10 mouse cellular contexts compared by ENCODE assay signal in genomic region chr5:127016467-127017060, GRCm38 (mm10).
DNase-seq lines count a peak whose midpoint lies in the region; ATAC-seq and TF ChIP-seq lines count a peak whose summit lies in the region.
"Had no signal": no experiment of that assay in that cellular context is flagged by ENCODE, and none has a peak within 500 bp of the region (broad histone marks: within the 10 kb centered on the region; RNA-seq: fewer than 3 reads in every experiment).

No protein-coding gene starts in this region.

- no peaks in the 10 kb centered on the region for H3K36me3 ChIP-seq in forebrain, embryonic 13.5 days (ENCODE audit: poor library complexity, severe bottlenecking)
- H3K36me3 ChIP-seq in forebrain, embryonic 11.5 days (ENCODE audit: control insufficient read depth, insufficient read depth, low read length), result no peaks in the 10 kb centered on the region
- H3K36me3 ChIP-seq in lung, embryonic 14.5 days (ENCODE audit: insufficient read depth), result no peaks in the 10 kb centered on the region
- no peaks in the 10 kb centered on the region for H3K36me3 ChIP-seq in forebrain, embryonic 16.5 days (ENCODE audit: control insufficient read depth, insufficient read depth)
- H3K36me3 ChIP-seq: intestine, embryonic 15.5 days had no signal

- no peak overlapping the region for H3K9ac ChIP-seq in forebrain, embryonic 13.5 days
- no peak overlapping the region for H3K9ac ChIP-seq in forebrain, embryonic 11.5 days (ENCODE audit: low read length)
- no peak overlapping the region for H3K9ac ChIP-seq in lung, embryonic 14.5 days
- H3K9ac ChIP-seq in forebrain, embryonic 16.5 days (replicated peaks; ENCODE audit: low read depth, low read length), result no peak overlapping the region
- H3K9ac ChIP-seq: intestine, embryonic 15.5 days had no signal

- no peak overlapping the region for H3K4me3 ChIP-seq in forebrain, embryonic 13.5 days
- no peak overlapping the region for H3K4me3 ChIP-seq in forebrain, embryonic 11.5 days (ENCODE audit: low read depth, low read length)
- no peak overlapping the region for H3K4me3 ChIP-seq in lung, embryonic 14.5 days (ENCODE audit: low read depth, low read length)
- no peak overlapping the region for H3K4me3 ChIP-seq in lung, adult 2 months (replicated peaks; ENCODE audit: extremely low read depth, low read depth, low read length)
- no peak overlapping the region for H3K4me3 ChIP-seq in forebrain, embryonic 16.5 days (replicated peaks; ENCODE audit: low read length)
- H3K4me3 ChIP-seq: intestine, embryonic 15.5 days had no signal

- WGBS in forebrain, embryonic 13.5 days, result 46% methylated on average over 4 of the region's 4 CpGs
- 65% methylated on average over 4 of the region's 4 CpGs for WGBS in forebrain, embryonic 11.5 days
- 49% methylated on average over 4 of the region's 4 CpGs for WGBS in lung, embryonic 14.5 days
- 47% methylated on average over 4 of the region's 4 CpGs for WGBS in lung, adult 2 months
- 21% methylated on average over 4 of the region's 4 CpGs for WGBS in forebrain, embryonic 16.5 days

- DNase-seq in forebrain, embryonic 11.5 days (ENCODE audit: low spot score), result no peak
- peak; percentile 77 for DNase-seq in lung, embryonic 14.5 days
- DNase-seq in lung, adult 2 months, result no peak
- DNase-seq in retina, embryonic 14.5 days (ENCODE audit: low spot score), result peak; percentile 13
- DNase-seq in right cerebral cortex, postnatal 36 days (ENCODE audit: low spot score in 2 of 2), result no peak
- no peak for DNase-seq in left cerebral cortex, postnatal 10 days (ENCODE audit: extremely low spot score in 1 of 2, low spot score in 2 of 2)

- no peaks in the 10 kb centered on the region for H3K27me3 ChIP-seq in forebrain, embryonic 13.5 days
- no peaks in the 10 kb centered on the region for H3K27me3 ChIP-seq in forebrain, embryonic 11.5 days (ENCODE audit: control insufficient read depth, insufficient read depth, low read length)
- no peaks in the 10 kb centered on the region for H3K27me3 ChIP-seq in lung, embryonic 14.5 days (ENCODE audit: insufficient read depth, low read length)
- no peaks in the 10 kb centered on the region for H3K27me3 ChIP-seq in forebrain, embryonic 16.5 days (replicated peaks; ENCODE audit: control insufficient read depth, insufficient read depth, low read length)
- H3K27me3 ChIP-seq: intestine, embryonic 15.5 days had no signal

- 0 out of 2 replicates have a peak, but pooled peaks have one; percentile 4 for TF ChIP-seq CTCF in lung, embryonic 14.5 days (IDR thresholded peaks at IDR 0.05; ENCODE audit: low read depth)
- no peak for TF ChIP-seq CTCF in lung, adult 2 months (IDR thresholded peaks at IDR 0.05; ENCODE audit: insufficient read depth, low read length)

- H3K27ac ChIP-seq in forebrain, embryonic 13.5 days, result no peak overlapping the region; the same call in 1 of the 2 replicates
- no peak overlapping the region for H3K27ac ChIP-seq in forebrain, embryonic 11.5 days (ENCODE audit: low read depth, low read length)
- no peak overlapping the region for H3K27ac ChIP-seq in lung, embryonic 14.5 days (ENCODE audit: low read depth)
- no peak overlapping the region for H3K27ac ChIP-seq in forebrain, embryonic 16.5 days (ENCODE audit: low read length)
- H3K27ac ChIP-seq: intestine, embryonic 15.5 days had no signal

- ATAC-seq in forebrain, embryonic 13.5 days, result peak; percentile 90
- no peak for ATAC-seq in forebrain, embryonic 11.5 days (replicated peaks; ENCODE audit: low FRiP score)
- peak; percentile 85 for ATAC-seq in lung, embryonic 14.5 days (ENCODE audit: insufficient read depth)
- peak; percentile 90 for ATAC-seq in forebrain, embryonic 16.5 days
- ATAC-seq: intestine, embryonic 15.5 days had no signal

- no peak for TF ChIP-seq POLR2A in lung, adult 2 months (IDR thresholded peaks at IDR 0.05; ENCODE audit: borderline replicate concordance, extremely low read depth, low read depth, low read length)

- H3K4me2 ChIP-seq in forebrain, embryonic 13.5 days, result no peak overlapping the region
- no peak overlapping the region for H3K4me2 ChIP-seq in forebrain, embryonic 11.5 days (ENCODE audit: low read depth, low read length, severe bottlenecking)
- no peak overlapping the region for H3K4me2 ChIP-seq in lung, embryonic 14.5 days
- H3K4me2 ChIP-seq in forebrain, embryonic 16.5 days (ENCODE audit: low read length), result no peak overlapping the region
- H3K4me2 ChIP-seq: intestine, embryonic 15.5 days; liver, embryonic 11.5 days had no signal

- H3K4me1 ChIP-seq in forebrain, embryonic 13.5 days, result 0 out of 2 replicates have a peak, but pooled peaks cover 8% of the 10 kb centered on the region
- H3K4me1 ChIP-seq in forebrain, embryonic 11.5 days (replicated peaks; ENCODE audit: control insufficient read depth, insufficient read depth, low read length), result no peaks in the 10 kb centered on the region
- H3K4me1 ChIP-seq in lung, embryonic 14.5 days (ENCODE audit: insufficient read depth), result no peaks in the 10 kb centered on the region
- no peaks in the 10 kb centered on the region for H3K4me1 ChIP-seq in lung, adult 2 months (ENCODE audit: control insufficient read depth, insufficient read depth, low read length)
- no peaks in the 10 kb centered on the region; the same call in 1 of the 2 replicates for H3K4me1 ChIP-seq in forebrain, embryonic 16.5 days (replicated peaks; ENCODE audit: control insufficient read depth, insufficient read depth, low read length)
- H3K4me1 ChIP-seq: intestine, embryonic 15.5 days had no signal

- intact Hi-C loops in left cerebral cortex, postnatal 10 days (cut with DNase I), result no loop called here

- H3K9me3 ChIP-seq in forebrain, embryonic 13.5 days (replicated peaks), result 0 out of 2 replicates have a peak, but pooled peaks cover 3% of the 10 kb centered on the region
- no peaks in the 10 kb centered on the region for H3K9me3 ChIP-seq in forebrain, embryonic 11.5 days (ENCODE audit: control insufficient read depth, low read length)
- no peaks in the 10 kb centered on the region for H3K9me3 ChIP-seq in lung, embryonic 14.5 days (ENCODE audit: low read depth, low read length)
- H3K9me3 ChIP-seq in forebrain, embryonic 16.5 days (ENCODE audit: control insufficient read depth, low read length), result 0 out of 2 replicates have a peak, but pooled peaks cover 3% of the 10 kb centered on the region
- H3K9me3 ChIP-seq: intestine, embryonic 15.5 days had no signal

Comparison
In these comparisons a context has a peak if more than half of its experiments do, and no peak if none do; other contexts are left out.
1. DNase-seq: peak in lung, embryonic 14.5 days (single experiment) and retina, embryonic 14.5 days (single experiment); none in forebrain, embryonic 11.5 days (single experiment), lung, adult 2 months (single experiment), right cerebral cortex, postnatal 36 days (0 of 2) and left cerebral cortex, postnatal 10 days (0 of 2).